Mouse (Mus musculus) spleen, adult 2 months (tissue): ENCODE data around the gene Lrrc29. TPM values are rescaled to one million over a fixed set of nuclear protein-coding genes. Genes with fewer than 3 reads are reported as not detected.

Source experiments
- DNase-seq, 2 experiments: peaks; one replicate each; pipeline versions ENCODE4 v3.0.0 to v3.0.0-alpha.2; 2012 to 2021; ENCODE audit warnings: low spot score in 2 of 2, low read depth in 1 of 2
- H3K27ac ChIP-seq: fragments of 200-500 bp; 2 replicates; pipeline ENCODE4 v1.5.1; 2012; ENCODE audit warnings: low read length, inconsistent platforms; ENCODE audit not compliant: insufficient read depth
- H3K27me3 ChIP-seq: fragments of 200-500 bp; 2 replicates; pipeline ENCODE4 v1.6.1; 2012; ENCODE audit warnings: mild to moderate bottlenecking, moderate library complexity, low read length, inconsistent platforms; ENCODE audit not compliant: control insufficient read depth, insufficient read depth
- H3K36me3 ChIP-seq: fragments of 200-500 bp; 2 replicates; pipeline ENCODE4 v1.6.1; 2012; ENCODE audit warnings: mild to moderate bottlenecking, low read length, inconsistent platforms; ENCODE audit not compliant: control insufficient read depth, insufficient read depth
- H3K4me1 ChIP-seq: fragments of 200-500 bp; 2 replicates; pipeline ENCODE4 v1.6.1; 2011; ENCODE audit warnings: inconsistent platforms; ENCODE audit not compliant: control insufficient read depth, insufficient read depth, insufficient read length
- H3K4me3 ChIP-seq: fragments of 200-500 bp; 2 replicates; pipeline ENCODE4 v1.5.1; 2011; ENCODE audit warnings: mild to moderate bottlenecking, inconsistent platforms; ENCODE audit not compliant: insufficient read depth, insufficient read length; ENCODE audit errors: extremely low read depth
- CTCF ChIP-seq: fragments of 200-500 bp; IDR thresholded peaks from 2 replicates; pipeline ENCODE4 v1.5.1; 2011; ENCODE audit warnings: mild to moderate bottlenecking, inconsistent platforms; ENCODE audit not compliant: insufficient read depth, insufficient read length, insufficient replicate concordance; ENCODE audit errors: extremely low read depth
- POLR2A ChIP-seq: fragments of 200-500 bp; IDR thresholded peaks from 2 replicates; pipeline ENCODE4 v1.6.1; 2011; ENCODE audit warnings: low read depth, low read length, inconsistent platforms
- WGBS: fragments of 180-500 bp; shearing (Covaris S2); methylation state at CpG from one replicate; pipeline ENCODE4 v1.1.7; 2018; 5-methylcytosine and 5-hydroxymethylcytosine counted together
- polyA plus RNA-seq: library from polyadenylated mRNA; depleted of rRNA; stranded (reverse); fragments of >200 nt; gene quantifications from 2 replicates; pipeline ENCODE4 v1.2.3, GENCODE M21; 2012

The Lrrc29 gene
- polyA plus RNA-seq, 1 experiment = 9.2 TPM

DNA sequence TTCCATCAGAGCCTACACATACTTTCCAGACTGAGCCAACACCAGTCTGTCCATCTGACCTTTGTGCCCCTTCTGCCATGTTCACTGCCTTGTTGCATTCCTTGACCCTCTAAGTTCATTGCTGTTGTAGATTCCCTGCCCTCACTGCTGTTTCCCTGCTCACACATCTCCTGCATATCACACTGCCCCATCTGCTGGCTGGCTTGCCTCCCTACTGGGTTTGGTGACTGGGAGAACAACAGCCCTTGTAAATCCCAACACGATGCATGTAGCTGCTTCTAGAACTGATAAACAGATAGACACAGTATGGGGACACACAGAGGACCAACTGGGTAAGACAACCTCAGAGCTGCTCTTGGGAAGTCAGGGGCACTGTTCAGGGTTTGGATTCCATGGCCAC lies 14.4 kb downstream of the Lrrc29 start:
- Histone ChIP-seq H3K4me1 (no peaks in the 10 kb centered on the region), H3K27me3 (no peaks in the 10 kb centered on the region)
- WGBS = 78% methylated on average over 1 of the region's 1 CpGs

GRCm38 (mm10) chr8:105310118-105310517 lies 16.0 kb downstream of the Lrrc29 start:
- 94% methylated on average over 8 of the region's 8 CpGs for WGBS
- DNase-seq = no peak
- Histone ChIP-seq H3K36me3 (peaks cover 17% of the 10 kb centered on the region), H3K4me3 (no peak overlapping the region), H3K27ac (no peak overlapping the region), H3K27me3 (no peaks in the 10 kb centered on the region), H3K4me1 (no peaks in the 10 kb centered on the region; the same call in 1 of the 2 replicates)
- TF ChIP-seq CTCF = no peak
- no peak for TF ChIP-seq POLR2A

More for the DNA sequence above, 14.4 kb downstream of the Lrrc29 start:
- Histone ChIP-seq H3K4me3 (no peak overlapping the region), H3K36me3 (peaks cover 19% of the 10 kb centered on the region), H3K27ac (no peak overlapping the region)
- TF ChIP-seq CTCF (no peak), POLR2A (no peak)
- DNase-seq = no peak

- Histone ChIP-seq H3K4me1 (no peaks in the 10 kb centered on the region; the same call in 1 of the 2 replicates), H3K36me3 (peaks cover 18% of the 10 kb centered on the region), H3K4me3 (no peak overlapping the region), H3K27me3 (no peaks in the 10 kb centered on the region), H3K27ac (no peak overlapping the region)
- TF ChIP-seq POLR2A (no peak), CTCF (no peak)
- 93% methylated on average over 15 of the region's 15 CpGs for WGBS
- DNase-seq = no peak
These were observed 16.8 kb downstream of the Lrrc29 start for GRCm38 (mm10) chr8:105309142-105309847.

GRCm38 (mm10) chr8:105308428-105308827 lies 17.6 kb downstream of the Lrrc29 start:
- Histone ChIP-seq H3K4me1 (no peaks in the 10 kb centered on the region; the same call in 1 of the 2 replicates), H3K27ac (no peak overlapping the region), H3K27me3 (no peaks in the 10 kb centered on the region), H3K4me3 (no peak overlapping the region), H3K36me3 (peaks cover 17% of the 10 kb centered on the region)
- 95% methylated on average over 10 of the region's 10 CpGs for WGBS
- no peak for DNase-seq
- TF ChIP-seq POLR2A (no peak), CTCF (no peak)

DNA sequence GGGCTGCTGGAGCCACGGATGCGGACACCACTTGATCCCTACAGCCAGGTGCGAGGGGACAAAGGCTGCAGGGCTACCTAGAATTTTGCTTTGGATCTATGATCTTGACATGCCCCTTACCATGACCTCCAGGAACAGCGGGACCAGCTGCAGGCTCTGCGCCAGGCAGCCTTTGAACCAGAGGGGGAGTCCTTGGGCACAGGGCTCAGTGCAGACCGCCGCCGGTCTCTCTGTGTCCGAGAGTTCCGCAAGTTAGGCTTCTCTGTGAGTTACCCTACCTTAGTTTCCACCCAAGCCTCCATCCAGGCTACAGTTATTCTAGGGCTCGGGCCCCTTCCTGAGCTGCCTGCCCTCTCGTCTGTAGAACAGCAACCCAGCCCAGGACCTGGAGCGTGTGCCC lies 18.4 kb downstream of the Lrrc29 start:
- TF ChIP-seq POLR2A = no peak
- no peak for TF ChIP-seq CTCF
- H3K27ac ChIP-seq = no peak overlapping the region
- 98% methylated on average over 13 of the region's 13 CpGs for WGBS
- H3K4me3 ChIP-seq = no peak overlapping the region
- no peaks in the 10 kb centered on the region for H3K27me3 ChIP-seq
- no peak for DNase-seq
- H3K4me1 ChIP-seq = no peaks in the 10 kb centered on the region; the same call in 1 of the 2 replicates
- peaks cover 18% of the 10 kb centered on the region for H3K36me3 ChIP-seq

- peaks cover 26% of the 10 kb centered on the region for H3K36me3 ChIP-seq
- H3K27me3 ChIP-seq = no peaks in the 10 kb centered on the region
- no peak overlapping the region for H3K27ac ChIP-seq
- no peak overlapping the region for H3K4me3 ChIP-seq
- DNase-seq = no peak
- WGBS = 53% methylated on average over 5 of the region's 5 CpGs
- no peak for TF ChIP-seq POLR2A
- no peak for TF ChIP-seq CTCF
- no peaks in the 10 kb centered on the region; the same call in 1 of the 2 replicates for H3K4me1 ChIP-seq
These were observed 19.9 kb downstream of the Lrrc29 start for GRCm38 (mm10) chr8:105306146-105306691.
